Mouse (Mus musculus): ENCODE data around the gene Ddx21.
"Not testable (repeated sequence)": the region's sequence is repeated elsewhere in the genome, so short reads cannot be mapped to it uniquely, and the experiment has no call there.

Ddx21 gene

DNA sequence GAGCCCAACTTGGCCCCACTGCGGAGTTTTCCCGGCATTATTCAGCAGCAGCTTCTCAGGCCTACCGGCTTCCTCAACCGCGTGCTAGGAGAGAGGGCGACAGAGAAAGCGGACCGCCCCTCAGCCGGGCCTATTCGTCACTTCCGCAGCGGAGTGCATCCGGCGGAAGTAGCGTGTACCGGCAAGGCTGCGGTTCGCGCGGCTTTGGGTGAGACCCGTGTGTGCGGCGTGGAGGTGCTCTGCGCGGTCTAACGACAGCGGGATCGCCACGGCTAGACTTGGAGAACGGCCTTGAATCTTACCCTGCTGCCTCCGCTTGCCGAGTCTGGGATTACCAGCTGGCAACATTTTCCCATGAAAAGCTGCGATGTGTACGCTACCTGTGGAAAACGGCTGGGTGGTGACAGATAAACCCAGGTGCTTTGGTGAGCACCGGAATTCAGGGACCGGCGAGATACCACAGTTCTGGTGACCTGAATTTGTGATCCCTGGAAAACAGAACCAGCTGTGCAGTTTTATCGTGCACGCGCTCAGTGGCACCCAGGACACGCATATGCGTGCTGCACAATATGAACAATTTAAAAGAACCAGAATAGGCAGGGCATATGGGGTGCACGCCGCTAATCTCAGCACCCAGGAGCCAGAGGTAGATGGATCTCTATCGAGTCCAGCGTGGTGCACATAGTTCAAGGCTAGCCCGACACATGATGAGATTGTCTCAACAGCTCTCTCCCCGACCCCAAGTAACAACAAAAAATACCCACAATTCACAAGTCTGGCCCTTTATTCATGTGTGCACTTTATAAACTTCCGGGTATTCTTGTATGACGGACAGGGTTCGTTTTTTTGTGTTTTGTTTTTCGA, at the start of gene Ddx21:
Gene Ddx21 (minus strand): TSS at position 105 of the 864 bp plus-strand sequence.
- peak; percentile 93 for DNase-seq

DNA sequence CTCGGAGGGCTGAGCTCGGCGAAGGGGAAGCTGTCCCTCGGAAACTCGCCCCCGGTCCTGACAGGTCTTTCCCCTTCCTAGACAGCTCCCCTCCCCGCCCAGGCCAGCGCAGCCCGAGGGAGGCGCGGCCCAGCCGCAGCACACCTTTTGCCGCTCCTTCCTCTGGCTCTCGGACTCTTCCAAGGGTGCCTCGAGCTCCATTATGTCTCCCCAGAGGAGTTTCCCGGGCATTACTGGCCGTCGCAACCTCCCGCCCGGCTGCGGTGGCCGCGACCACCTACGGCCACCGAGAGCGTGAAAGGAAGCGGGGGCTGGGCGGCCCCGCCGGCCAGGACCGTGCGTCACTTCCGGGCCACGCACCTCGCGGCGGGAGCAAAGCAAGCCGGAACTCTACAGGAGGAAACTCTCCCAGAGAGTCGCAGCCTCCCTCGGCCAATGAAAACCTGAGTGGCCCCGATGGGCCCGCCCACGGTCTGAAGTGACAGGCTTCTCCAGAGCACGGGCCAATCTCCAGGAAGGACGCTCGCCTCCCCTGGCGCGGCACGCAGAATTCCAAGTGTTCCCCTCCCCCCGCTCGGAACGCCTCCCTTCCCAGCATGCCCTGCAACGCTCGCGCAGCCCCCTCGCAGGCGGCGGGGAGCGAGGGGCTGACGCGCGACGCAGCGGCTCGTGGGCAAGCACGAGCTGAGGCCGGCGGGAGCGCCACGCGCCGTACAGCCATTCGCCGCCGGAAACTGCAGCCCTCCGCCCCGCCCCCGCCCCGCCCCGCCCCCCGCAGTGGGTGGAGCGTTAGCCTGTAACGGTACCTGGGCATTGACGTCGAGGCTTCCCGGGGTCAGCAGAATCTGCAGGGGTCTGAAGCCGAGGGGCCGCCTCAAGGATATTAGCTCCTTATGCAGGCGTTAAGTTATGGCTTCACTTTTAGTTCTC, 49.1 kb upstream of the Ddx21 start, which contains the start of gene Ddx50:
Gene Ddx50 (minus strand): TSS at position 338 of the 930 bp plus-strand sequence.
- DNase-seq = peak; percentile 99

DNA sequence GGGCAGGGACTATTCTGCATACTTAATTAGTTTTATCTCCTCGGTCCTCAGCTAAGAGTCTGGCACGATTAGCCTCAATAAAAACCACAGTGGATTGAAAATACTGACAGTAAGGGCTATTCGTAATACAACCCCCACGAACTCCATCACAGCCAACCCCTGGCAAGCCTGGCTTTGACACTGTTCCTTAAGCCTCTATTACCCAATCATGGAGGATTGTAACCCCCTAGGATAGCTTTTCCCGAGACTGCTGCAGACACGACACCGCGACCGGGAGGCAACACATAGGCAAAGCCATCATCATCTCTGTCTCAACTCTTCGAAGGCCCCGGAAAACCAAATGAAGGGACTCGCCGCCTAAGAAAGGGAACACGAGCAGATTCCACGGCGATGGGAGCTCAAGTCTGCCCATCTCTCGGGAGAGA, 48.3 kb upstream of the Ddx21 start:
- no peak for DNase-seq

DNA sequence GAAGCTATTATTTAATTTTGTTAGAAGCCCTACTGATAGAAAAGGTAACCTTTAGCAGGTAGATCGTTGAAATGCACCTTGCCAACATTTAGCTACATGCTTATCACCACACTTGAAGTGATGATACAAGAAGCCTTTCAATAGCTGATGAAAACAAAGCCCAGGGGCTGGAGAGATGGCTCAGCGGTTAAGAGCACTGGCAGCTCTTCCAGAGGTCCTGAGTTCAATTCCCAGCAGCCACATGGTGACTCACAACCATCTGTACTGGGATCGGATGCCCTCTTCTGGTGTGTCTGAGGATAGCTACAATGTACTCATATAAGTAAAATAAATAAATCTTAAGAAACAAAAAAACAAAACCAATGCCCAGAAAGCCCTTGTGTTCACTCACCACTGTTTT, 2.1 kb upstream of the Ddx21 start:
- DNase-seq = no peak

- no peak for DNase-seq
Measured at GRCm38 (mm10) chr10:62603233-62604030, 1.4 kb upstream of the Ddx21 start.

- DNase-seq = no peak
Measured at GRCm38 (mm10) chr10:62601833-62602176, 276 bp downstream of the Ddx21 start.

DNA sequence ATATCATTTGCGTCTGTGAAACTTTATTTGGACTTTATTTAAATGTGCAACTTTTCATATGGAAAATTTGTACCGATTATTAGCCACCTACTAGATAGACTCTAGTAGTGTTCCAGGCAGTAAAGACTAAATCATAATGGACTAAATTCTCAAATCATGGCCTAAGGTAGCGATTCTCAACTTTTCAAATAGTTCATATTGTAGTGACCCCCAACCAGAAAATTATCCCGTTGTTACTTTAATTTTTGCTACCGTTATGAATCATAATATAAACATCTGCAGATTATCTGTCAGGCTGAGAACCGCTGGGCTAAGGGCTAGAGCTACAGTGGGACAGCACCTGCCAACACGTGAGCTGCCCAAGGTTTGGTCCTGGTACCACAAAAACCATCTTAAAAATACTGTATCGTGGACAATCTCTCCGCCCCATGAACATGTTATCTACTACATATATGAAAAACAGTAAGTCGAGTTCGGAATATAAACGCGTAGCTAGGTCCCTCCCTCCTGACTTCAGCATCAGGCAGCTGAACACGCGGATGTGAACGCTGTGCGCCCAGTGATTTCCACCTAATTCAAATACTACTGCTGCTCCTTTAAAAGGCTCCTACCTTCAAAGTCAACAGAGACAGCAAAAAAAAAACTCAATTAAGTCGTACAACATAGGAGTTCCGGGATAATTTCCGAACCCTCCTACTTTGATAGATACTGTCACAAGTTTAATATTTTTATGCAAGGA, 859 bp downstream of the Ddx21 start:
- no peak for DNase-seq

DNA sequence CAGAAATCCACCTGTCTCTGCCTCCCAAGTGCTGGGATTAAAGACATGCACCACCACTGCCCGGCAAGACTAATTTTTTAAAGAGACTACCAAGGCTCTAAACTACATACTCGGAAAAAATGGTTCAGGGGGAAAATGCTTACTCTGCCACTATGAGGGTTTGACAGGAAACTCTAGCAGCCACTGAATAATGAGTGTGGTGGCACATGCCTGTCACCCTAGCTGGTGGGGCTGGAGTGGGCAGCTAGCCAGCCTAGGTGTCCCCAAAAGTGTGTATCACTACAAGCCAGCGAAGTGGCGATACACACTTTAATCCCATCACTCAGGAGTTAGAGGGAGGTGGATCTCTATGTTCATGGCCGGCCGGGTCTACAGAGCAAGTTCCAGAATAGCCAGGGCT, 2.0 kb downstream of the Ddx21 start:
- DNase-seq = no peak

- not testable (repeated sequence) for DNase-seq
Measured at GRCm38 (mm10) chr10:62599311-62599710, 2.8 kb downstream of the Ddx21 start.

DNA sequence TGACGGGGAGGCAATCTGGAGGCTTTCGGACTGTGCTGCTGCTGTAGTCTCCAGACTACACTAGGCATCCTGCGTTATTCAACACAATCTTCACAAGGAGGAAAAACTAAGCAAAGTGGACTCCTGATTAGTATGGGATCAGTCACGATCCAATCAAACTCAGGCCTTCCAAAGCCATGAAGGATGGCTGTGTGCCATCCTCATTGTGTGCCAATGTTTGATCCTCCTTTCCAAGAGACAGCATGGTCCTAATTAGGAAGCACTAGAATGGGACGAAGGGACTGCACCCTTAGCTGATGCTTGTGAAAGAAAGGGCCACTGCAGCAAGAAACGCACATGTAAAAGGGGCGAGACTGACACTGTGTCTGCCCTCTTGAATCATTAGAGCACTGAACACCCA, 9.6 kb downstream of the Ddx21 start:
- no peak for DNase-seq

DNA sequence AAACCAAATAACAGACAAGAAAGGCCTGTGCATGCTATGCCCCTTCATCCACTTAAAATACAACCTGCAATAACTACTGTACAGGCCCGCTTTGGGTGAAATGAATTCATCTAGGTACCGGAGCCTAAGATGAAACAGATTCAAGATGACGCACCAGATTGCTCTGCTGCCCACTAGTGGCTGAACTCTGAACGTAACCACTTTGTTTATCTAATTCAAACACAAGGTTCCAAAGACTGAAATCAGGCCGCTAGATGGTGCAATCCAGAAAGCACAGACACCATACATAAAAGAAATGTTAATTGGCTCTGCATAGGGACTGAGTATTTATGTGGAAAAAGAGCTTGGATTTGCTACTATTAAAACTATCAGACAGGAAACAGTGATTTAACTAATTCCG, 11.9 kb downstream of the Ddx21 start:
- DNase-seq = peak; percentile 98

DNA sequence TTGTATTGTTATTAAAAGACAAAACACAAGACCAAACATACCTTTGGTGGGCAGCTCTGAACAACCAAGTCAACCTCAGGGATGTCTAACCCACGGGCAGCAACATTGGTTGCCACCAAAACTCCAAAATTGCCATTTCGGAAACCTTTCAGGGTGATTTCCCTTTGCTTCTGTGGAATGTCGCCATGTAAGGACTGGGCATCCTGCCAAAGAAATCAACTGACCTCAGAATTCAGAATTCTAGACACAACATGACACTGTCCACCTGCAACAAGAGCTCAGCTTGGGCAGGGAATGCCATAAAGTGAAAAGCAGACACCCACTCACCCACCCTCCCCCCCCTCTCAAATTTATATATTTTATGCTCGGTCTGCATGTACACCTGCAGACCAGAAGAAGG, 13.5 kb downstream of the Ddx21 start:
- no peak for DNase-seq

GRCm38 (mm10) chr10:62583245-62583644, 18.8 kb downstream of the Ddx21 start:
- DNase-seq = no peak

- no peak for DNase-seq
Measured at GRCm38 (mm10) chr10:62582701-62583100, 19.4 kb downstream of the Ddx21 start.

- no peak for DNase-seq
Measured at GRCm38 (mm10) chr10:62582263-62582662, 19.8 kb downstream of the Ddx21 start.

GRCm38 (mm10) chr10:62579129-62579528, 23.0 kb downstream of the Ddx21 start:
- DNase-seq = not testable (repeated sequence)

DNA sequence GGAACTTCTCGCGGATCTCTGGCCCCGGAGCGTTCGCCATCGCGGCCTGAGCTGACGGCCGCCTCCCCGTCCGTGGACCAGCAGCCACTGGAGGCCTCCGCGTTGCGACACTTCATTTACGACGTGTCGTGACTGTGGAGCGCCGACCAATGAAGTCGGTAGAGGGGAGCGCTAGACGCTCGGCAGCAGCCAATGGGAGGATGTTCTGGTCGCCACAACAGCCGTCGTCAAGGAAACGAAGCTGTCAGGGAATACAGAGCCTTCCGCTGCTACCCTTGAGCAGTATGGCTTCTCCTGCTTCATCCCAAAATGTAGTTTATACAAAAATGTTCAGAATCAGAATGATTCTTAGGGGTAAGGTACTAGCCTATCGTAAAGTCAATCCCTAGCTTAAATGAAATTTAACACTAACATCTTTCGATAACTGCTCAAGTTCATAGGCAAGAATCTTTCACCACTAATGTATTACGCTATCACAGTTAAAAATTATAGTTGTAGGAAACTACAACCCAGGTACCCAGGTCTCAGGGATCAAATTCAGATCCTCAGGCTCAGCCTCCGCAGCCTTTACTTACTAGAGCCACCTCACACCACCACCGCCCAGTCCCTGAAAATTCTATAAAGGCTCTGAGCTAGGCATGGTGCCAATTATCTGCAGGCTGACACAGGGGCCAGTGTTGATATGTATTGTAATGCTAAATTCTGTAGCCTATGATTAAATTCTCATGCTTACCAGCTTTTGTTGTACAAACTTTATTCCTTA, 23.6 kb downstream of the Ddx21 start, which contains the start of gene Kif1bp:
Gene Kif1bp (minus strand): TSS at position 120 of the 763 bp plus-strand sequence.
- peak; percentile 100 for DNase-seq

DNA sequence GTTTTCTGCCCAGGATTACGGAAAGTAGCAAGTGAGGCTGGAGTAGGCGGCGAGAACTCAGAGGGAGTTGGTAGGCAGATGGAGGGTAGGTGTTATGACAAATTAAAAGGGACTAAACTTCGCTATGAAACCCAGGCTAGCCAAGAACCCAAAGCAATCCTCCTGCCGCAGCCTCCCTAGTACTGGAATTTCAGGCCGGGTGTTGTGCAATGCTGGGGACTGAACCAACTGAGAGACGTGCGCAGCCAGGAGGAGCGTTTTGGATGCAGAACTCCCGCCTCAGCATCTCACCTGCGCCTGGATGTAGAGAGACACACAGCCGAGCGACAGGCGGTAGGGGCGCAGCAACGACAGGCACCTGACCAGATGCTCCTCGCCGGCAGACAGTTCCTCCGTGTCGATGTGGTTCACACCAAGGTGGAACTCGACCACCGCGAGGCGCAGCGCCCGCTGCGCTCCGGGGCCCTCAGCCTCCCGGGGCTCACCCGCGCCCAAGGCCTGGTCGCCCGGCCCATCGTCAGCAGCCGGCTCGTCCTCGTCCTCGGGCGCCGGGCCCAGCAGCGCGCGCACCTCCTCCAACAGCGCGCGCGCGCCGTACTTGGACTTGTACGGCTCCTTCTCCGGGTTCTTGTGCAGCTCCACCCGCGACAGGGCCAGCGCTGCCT, 24.3 kb downstream of the Ddx21 start:
- DNase-seq = no peak

DNA sequence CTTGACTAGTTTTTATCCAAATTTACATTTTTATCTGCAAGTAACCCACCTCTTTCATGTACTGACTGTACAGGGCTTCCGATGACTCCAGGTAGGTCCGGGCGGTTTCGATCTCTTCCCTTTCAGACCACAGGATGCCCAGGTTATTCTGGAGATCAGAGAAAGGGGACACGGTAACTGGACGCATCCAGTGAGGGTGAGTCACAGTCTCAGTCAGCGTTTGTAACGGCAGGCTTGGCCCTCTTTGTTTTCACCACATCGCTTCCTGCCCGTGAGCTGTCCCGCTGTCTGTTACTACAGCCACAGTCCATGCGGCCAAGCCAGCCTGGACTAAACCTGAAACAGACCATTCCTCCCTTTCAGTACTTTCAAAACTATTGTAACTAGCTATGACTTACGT, 27.1 kb downstream of the Ddx21 start:
- no peak for DNase-seq

GRCm38 (mm10) chr10:62570126-62570871, 31.8 kb downstream of the Ddx21 start:
- DNase-seq = no peak
